Mouse (Mus musculus) midbrain, embryonic 15.5 days (tissue): ENCODE measurements around the gene Zbtb8a. TPM values are rescaled to one million over a fixed set of nuclear protein-coding genes. Genes with fewer than 3 reads are reported as not detected.

Experiments
- ATAC-seq: fragments of 200-750 bp; cut with Nextera tagmentation; replicated peaks from 2 replicates; pipeline ENCODE4 v1.8.0; 2017; ENCODE audit warnings: moderate TSS enrichment
- H3K27ac ChIP-seq: fragments of 300-500 bp; sonication (generic); 2 replicates; pipeline ENCODE4 v1.5.1; 2015; ENCODE audit warnings: mild to moderate bottlenecking, inconsistent platforms
- H3K27me3 ChIP-seq: fragments of 300-500 bp; sonication (generic); replicated peaks from 2 replicates; pipeline ENCODE4 v1.6.1; 2015; ENCODE audit warnings: inconsistent platforms
- H3K36me3 ChIP-seq: fragments of 300-500 bp; sonication (generic); replicated peaks from 2 replicates; pipeline ENCODE4 v1.6.1; 2015; ENCODE audit warnings: inconsistent platforms
- H3K4me1 ChIP-seq: fragments of 300-500 bp; sonication (generic); 2 replicates; pipeline ENCODE4 v1.6.1; 2015; ENCODE audit warnings: inconsistent platforms
- H3K4me2 ChIP-seq: fragments of 300-500 bp; sonication (generic); 2 replicates; pipeline ENCODE4 v1.6.1; 2015; ENCODE audit warnings: inconsistent platforms, mild to moderate bottlenecking, moderate library complexity
- H3K4me3 ChIP-seq: fragments of 300-500 bp; sonication (generic); 2 replicates; pipeline ENCODE4 v1.5.1; 2015; ENCODE audit warnings: mild to moderate bottlenecking, inconsistent platforms
- H3K9ac ChIP-seq: fragments of 300-500 bp; sonication (generic); 2 replicates; pipeline ENCODE4 v1.6.1; 2015; ENCODE audit warnings: mild to moderate bottlenecking, inconsistent platforms
- H3K9me3 ChIP-seq: fragments of 300-500 bp; sonication (generic); 2 replicates; pipeline ENCODE4 v1.6.1; 2016; ENCODE audit warnings: inconsistent platforms
- WGBS: fragments of 180-500 bp; shearing (Covaris S2); methylation state at CpG from one replicate; pipeline ENCODE4 v1.1.7; 2015; ENCODE audit warnings: mixed read lengths; 5-methylcytosine and 5-hydroxymethylcytosine counted together
- polyA plus RNA-seq: library from polyadenylated mRNA; unstranded; fragments of >200 nt; fragmentation: Nextera tagmentation; extraction: Ambion mirVana; gene quantifications from 2 replicates; pipeline ENCODE4 v1.2.1, GENCODE M21; 2015

Gene Zbtb8a
- polyA plus RNA-seq, 1 experiment from 2014 or later: 21.5 TPM

GRCm38 (mm10) chr4:129323491-129323890 lies 54.4 kb downstream of the Zbtb8a start:
- no peak overlapping the region for H3K27ac ChIP-seq
- no peak overlapping the region for H3K4me2 ChIP-seq
- H3K27me3 ChIP-seq: no peaks in the 10 kb centered on the region
- ATAC-seq: no peak
- H3K4me3 ChIP-seq: no peak overlapping the region
- 89% methylated on average over 1 of the region's 1 CpGs for whole genome bisulfite sequencing
- H3K36me3 ChIP-seq: peaks cover 30% of the 10 kb centered on the region
- H3K9ac ChIP-seq: no peak overlapping the region
- H3K9me3 ChIP-seq: no peaks in the 10 kb centered on the region
- H3K4me1 ChIP-seq: peaks cover 4% of the 10 kb centered on the region; the same call in 1 of the 2 replicates

GRCm38 (mm10) chr4:129322042-129322441 lies 55.9 kb downstream of the Zbtb8a start:
- Histone ChIP-seq H3K4me3 (no peak overlapping the region), H3K9me3 (no peaks in the 10 kb centered on the region), H3K4me2 (no peak overlapping the region), H3K27ac (no peak overlapping the region), H3K9ac (no peak overlapping the region), H3K36me3 (peaks cover 31% of the 10 kb centered on the region), H3K27me3 (no peaks in the 10 kb centered on the region), H3K4me1 (peaks cover 4% of the 10 kb centered on the region; the same call in 1 of the 2 replicates)
- no peak for ATAC-seq
- WGBS: 90% methylated on average over 5 of the region's 5 CpGs

GRCm38 (mm10) chr4:129320876-129321275 lies 57.0 kb downstream of the Zbtb8a start:
- ATAC-seq: no peak
- Histone ChIP-seq H3K4me3 (no peak overlapping the region), H3K27me3 (no peaks in the 10 kb centered on the region), H3K9ac (no peak overlapping the region), H3K36me3 (peaks cover 38% of the 10 kb centered on the region), H3K9me3 (no peaks in the 10 kb centered on the region), H3K4me1 (no peaks in the 10 kb centered on the region), H3K27ac (no peak overlapping the region), H3K4me2 (no peak overlapping the region)
- WGBS: 92% methylated on average over 1 of the region's 1 CpGs

- Histone ChIP-seq H3K9me3 (no peaks in the 10 kb centered on the region), H3K4me1 (no peaks in the 10 kb centered on the region), H3K9ac (no peak overlapping the region), H3K36me3 (peaks cover 46% of the 10 kb centered on the region), H3K27ac (no peak overlapping the region), H3K4me3 (no peak overlapping the region), H3K27me3 (no peaks in the 10 kb centered on the region), H3K4me2 (no peak overlapping the region)
- ATAC-seq: no peak
- WGBS: 88% methylated on average over 3 of the region's 3 CpGs
Measured at GRCm38 (mm10) chr4:129313886-129314285, 64.0 kb downstream of the Zbtb8a start.

- Histone ChIP-seq H3K9ac (no peak overlapping the region), H3K36me3 (peaks cover 24% of the 10 kb centered on the region; the same call in 1 of the 2 replicates), H3K27me3 (no peaks in the 10 kb centered on the region), H3K27ac (no peak overlapping the region), H3K4me1 (no peaks in the 10 kb centered on the region), H3K4me2 (no peak overlapping the region), H3K4me3 (no peak overlapping the region), H3K9me3 (no peaks in the 10 kb centered on the region)
- ATAC-seq: no peak
- 96% methylated on average over 1 of the region's 1 CpGs for WGBS
Measured at GRCm38 (mm10) chr4:129307936-129308335, 70.0 kb downstream of the Zbtb8a start.

- no peak overlapping the region for H3K4me3 ChIP-seq
- no peak for ATAC-seq
- no peak overlapping the region for H3K27ac ChIP-seq
- H3K4me2 ChIP-seq: no peak overlapping the region
- no peaks in the 10 kb centered on the region for H3K9me3 ChIP-seq
- no peaks in the 10 kb centered on the region for H3K27me3 ChIP-seq
- H3K36me3 ChIP-seq: peaks cover 17% of the 10 kb centered on the region; the same call in 1 of the 2 replicates
- H3K9ac ChIP-seq: no peak overlapping the region
- WGBS: 80% methylated on average over 1 of the region's 1 CpGs
- no peaks in the 10 kb centered on the region for H3K4me1 ChIP-seq
Measured at GRCm38 (mm10) chr4:129304306-129304705, 73.6 kb downstream of the Zbtb8a start.

GRCm38 (mm10) chr4:129303816-129304215 lies 74.1 kb downstream of the Zbtb8a start:
- H3K27ac ChIP-seq: no peak overlapping the region
- no peak for ATAC-seq
- H3K4me1 ChIP-seq: no peaks in the 10 kb centered on the region
- no peak overlapping the region for H3K9ac ChIP-seq
- H3K27me3 ChIP-seq: no peaks in the 10 kb centered on the region
- H3K9me3 ChIP-seq: no peaks in the 10 kb centered on the region
- H3K4me3 ChIP-seq: no peak overlapping the region
- 90% methylated on average over 9 of the region's 9 CpGs for WGBS
- H3K4me2 ChIP-seq: no peak overlapping the region
- H3K36me3 ChIP-seq: peaks cover 16% of the 10 kb centered on the region; the same call in 1 of the 2 replicates

Other genes starting within 250 kb of the Zbtb8a start
- gene Fndc5, start 241.1 kb downstream of the Zbtb8a start, polyA plus RNA-seq: 7.0 and 7.8 TPM in 2 replicates
- gene S100pbp, start 188.4 kb downstream of the Zbtb8a start, polyA plus RNA-seq: 21.8 and 24.4 TPM in 2 replicates
- 114 and 116 TPM in 2 replicates for gene Yars, start 188.4 kb downstream of the Zbtb8a start, polyA plus RNA-seq
- 9.4 and 9.7 TPM in 2 replicates for gene C77080, start 116.7 kb downstream of the Zbtb8a start, polyA plus RNA-seq
- gene Sync, start 90.5 kb downstream of the Zbtb8a start, polyA plus RNA-seq: 0.50 and 0.86 TPM in 2 replicates
- gene Rbbp4, start 42.7 kb downstream of the Zbtb8a start, polyA plus RNA-seq: 260 and 271 TPM in 2 replicates
- 19.9 and 21.1 TPM in 2 replicates for gene Zbtb8os, start 42.4 kb downstream of the Zbtb8a start, polyA plus RNA-seq
- 19.0 and 19.8 TPM in 2 replicates for gene Zbtb8b, start 62.7 kb upstream of the Zbtb8a start, polyA plus RNA-seq
- gene Bsdc1, start 83.5 kb upstream of the Zbtb8a start, polyA plus RNA-seq: 38.6 and 39.9 TPM in 2 replicates
- gene Tssk3, start 112.9 kb upstream of the Zbtb8a start, polyA plus RNA-seq: 0.49 and 0.52 TPM in 2 replicates
- gene Fam229a, start 113.1 kb upstream of the Zbtb8a start, polyA plus RNA-seq: 0.56 TPM in 1 of 2 replicates, not detected in the other
- gene Marcksl1, start 135.5 kb upstream of the Zbtb8a start, polyA plus RNA-seq: 1,751 and 1,836 TPM in 2 replicates
- 86.1 and 99.3 TPM in 2 replicates for gene Hdac1, start 164.6 kb upstream of the Zbtb8a start, polyA plus RNA-seq
- gene Lck, start 195.5 kb upstream of the Zbtb8a start, polyA plus RNA-seq: 12.5 and 13.5 TPM in 2 replicates
- gene Fam167b, start 200.4 kb upstream of the Zbtb8a start, polyA plus RNA-seq: 0.31 TPM in 1 of 2 replicates, not detected in the other
- 195 and 208 TPM in 2 replicates for gene Eif3i, start 222.5 kb upstream of the Zbtb8a start, polyA plus RNA-seq
- gene Tmem234, start 222.6 kb upstream of the Zbtb8a start, polyA plus RNA-seq: 198 and 199 TPM in 2 replicates
- 4.2 and 4.6 TPM in 2 replicates for gene Dcdc2b, start 236.1 kb upstream of the Zbtb8a start, polyA plus RNA-seq
- gene Iqcc, start 241.0 kb upstream of the Zbtb8a start, polyA plus RNA-seq: 27.0 and 33.0 TPM in 2 replicates
- 166 and 173 TPM in 2 replicates for gene Ccdc28b, start 245.8 kb upstream of the Zbtb8a start, polyA plus RNA-seq